Mouse (Mus musculus) E14TG2a.4 (cell line): ENCODE data around the gene Rgs10.
A peak's percentile ranks its signal among the peaks of the same experiment; 100 is the strongest.

ENCODE experiments used
- H3K27me3 ChIP-seq: 2 replicates; pipeline ENCODE4 v1.6.1; 2014; ENCODE audit warnings: low read length, control low read depth; ENCODE audit not compliant: insufficient read depth
- H3K36me3 ChIP-seq: 2 replicates; pipeline ENCODE4 v1.6.1; 2014; ENCODE audit warnings: low read length, control low read depth; ENCODE audit not compliant: insufficient read depth
- H3K4me1 ChIP-seq: replicated peaks from 2 replicates; pipeline ENCODE4 v1.6.1; 2014; ENCODE audit warnings: low read depth, low read length, control low read depth
- H3K4me3 ChIP-seq: replicated peaks from 2 replicates; pipeline ENCODE4 v1.5.1; 2014; ENCODE audit warnings: mild to moderate bottlenecking, low read length
- H3K9me3 ChIP-seq: 2 replicates; pipeline ENCODE4 v1.6.1; 2014; ENCODE audit warnings: low read length, control low read depth
- CTCF ChIP-seq: conservative IDR thresholded peaks from 2 replicates; pipeline ENCODE4 v1.5.1; 2014; ENCODE audit warnings: low read length
- NANOG ChIP-seq: IDR thresholded peaks from 2 replicates; pipeline ENCODE4 v1.6.1; 2014; ENCODE audit warnings: borderline replicate concordance, low read length, mixed read lengths
- POU5F1 ChIP-seq: IDR thresholded peaks from 2 replicates; pipeline ENCODE4 v1.6.1; 2014; ENCODE audit warnings: low read length, borderline replicate concordance

Gene Rgs10

DNA sequence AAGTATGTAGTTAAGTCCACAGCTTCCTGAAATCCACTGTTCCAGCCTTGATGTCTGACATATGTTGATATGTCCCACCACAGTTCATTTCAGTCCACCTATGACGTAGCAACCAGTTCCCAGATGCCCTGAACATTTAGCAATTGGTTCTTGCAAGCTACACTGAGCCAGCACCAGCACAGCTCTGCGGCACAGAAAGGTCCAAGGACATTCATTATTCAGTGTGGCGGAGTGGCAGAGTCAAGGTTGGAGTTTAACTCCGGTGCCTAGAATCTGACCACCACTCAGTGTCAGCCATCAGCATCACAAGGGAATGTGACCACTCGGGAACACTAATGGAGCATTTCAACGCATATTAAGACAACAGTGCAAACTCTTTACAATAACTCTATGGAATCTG, 1.9 kb downstream of the Rgs10 start:
- Histone ChIP-seq H3K4me3 (no peak overlapping the region), H3K4me1 (peaks cover 29% of the 10 kb centered on the region), H3K9me3 (no peaks in the 10 kb centered on the region), H3K36me3 (no peaks in the 10 kb centered on the region), H3K27me3 (peaks cover 81% of the 10 kb centered on the region)
- no peak for TF ChIP-seq CTCF
- no peak for TF ChIP-seq NANOG
- TF ChIP-seq POU5F1 = no peak

DNA sequence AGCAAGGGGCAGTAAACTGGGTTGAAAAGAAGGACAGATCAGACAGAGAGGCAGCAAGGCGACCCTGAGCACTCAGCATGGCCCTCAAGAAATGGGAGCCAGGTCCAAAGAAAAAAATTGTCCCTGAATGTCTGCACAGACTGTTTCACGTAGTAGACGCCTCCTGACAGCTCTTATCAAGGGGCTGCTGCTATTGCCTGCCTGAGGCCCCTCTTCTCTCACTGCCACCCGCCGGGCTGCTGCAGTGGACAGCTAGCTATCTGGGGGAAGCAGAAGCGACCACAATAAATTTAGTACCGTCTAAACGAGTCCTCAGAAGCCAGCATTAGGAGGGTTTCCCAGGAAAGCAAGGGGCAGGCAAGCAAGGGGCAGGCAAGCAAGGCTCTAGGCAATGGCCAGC, 4.1 kb downstream of the Rgs10 start:
- H3K9me3 ChIP-seq = no peaks in the 10 kb centered on the region
- H3K27me3 ChIP-seq = peaks cover 61% of the 10 kb centered on the region
- H3K4me1 ChIP-seq = peaks cover 29% of the 10 kb centered on the region
- H3K4me3 ChIP-seq = no peak overlapping the region
- H3K36me3 ChIP-seq = no peaks in the 10 kb centered on the region
- no peak for TF ChIP-seq POU5F1

DNA sequence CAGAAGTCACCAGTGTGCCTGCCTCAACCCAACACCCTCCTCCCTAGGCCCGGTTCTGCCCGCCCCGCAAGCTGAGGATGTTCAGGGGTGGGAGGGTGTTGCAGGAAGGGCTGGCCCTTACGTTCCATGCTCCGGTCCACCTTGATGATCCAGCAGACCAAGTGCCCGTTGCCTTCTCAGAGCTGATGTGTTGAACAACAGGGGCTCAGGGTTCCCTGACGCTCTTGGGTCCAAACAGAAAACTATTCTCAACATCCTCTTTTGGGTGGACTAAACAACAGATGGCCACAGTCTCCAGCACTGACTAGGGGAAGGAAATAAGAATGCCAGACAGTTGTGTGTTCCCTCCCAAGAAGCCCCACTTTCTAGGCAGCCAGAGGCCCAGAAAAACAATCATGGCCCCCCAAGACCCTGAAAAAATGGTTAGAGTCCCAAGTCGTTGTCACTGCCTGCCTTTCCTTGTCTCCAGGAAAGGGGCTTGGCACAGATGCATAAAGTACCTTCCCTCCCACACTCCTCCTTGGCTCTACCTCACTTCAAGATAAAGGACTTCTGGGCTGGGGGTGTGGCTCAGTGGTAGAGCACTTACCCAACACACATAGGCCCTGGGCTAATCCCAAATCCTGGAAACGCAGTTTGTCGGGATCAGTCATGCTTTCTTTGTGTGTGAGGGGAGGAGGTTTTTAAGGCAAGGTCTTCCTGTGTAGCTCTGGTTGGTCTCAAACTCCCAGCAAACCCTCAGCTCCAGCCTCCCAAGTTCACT, 6.3 kb downstream of the Rgs10 start:
- H3K4me1 ChIP-seq = peaks cover 16% of the 10 kb centered on the region
- TF ChIP-seq CTCF (no peak), NANOG (no peak), POU5F1 (no peak)
- H3K27me3 ChIP-seq = peaks cover 41% of the 10 kb centered on the region
- H3K4me3 ChIP-seq = peak overlapping the region; percentile 48
- H3K36me3 ChIP-seq = no peaks in the 10 kb centered on the region
- H3K9me3 ChIP-seq = no peaks in the 10 kb centered on the region

DNA sequence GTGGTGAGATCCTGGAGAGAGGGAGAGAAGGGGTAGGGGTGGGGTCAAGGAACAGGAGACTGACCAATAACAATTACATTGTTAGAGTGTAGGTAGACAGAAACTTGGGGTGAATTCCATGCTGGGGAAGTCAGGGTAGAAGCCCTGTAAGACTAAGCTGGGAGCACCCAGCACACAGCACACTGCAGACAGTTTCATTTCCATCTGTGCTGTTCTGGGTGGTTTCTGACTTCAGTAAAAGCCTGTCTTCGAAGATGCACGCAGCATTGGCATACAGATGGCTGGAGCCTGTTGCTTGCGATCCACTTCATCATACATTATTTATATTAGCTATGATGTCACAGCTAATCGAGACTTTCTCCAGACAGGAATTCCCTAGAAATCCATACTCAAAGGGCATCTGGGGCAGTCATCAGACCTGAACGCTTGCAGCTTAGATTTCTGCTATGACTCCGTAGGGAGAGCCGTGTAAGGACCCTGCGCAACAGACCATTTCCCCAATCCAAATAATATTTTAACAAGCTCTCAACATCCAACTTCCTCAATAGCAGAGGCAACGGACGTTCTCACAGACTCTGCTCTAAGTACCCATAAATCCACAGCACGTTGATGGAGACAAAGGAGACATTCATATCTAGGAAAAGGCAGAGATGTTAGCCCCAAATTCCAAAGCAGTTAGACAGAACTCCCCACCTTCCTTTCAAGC, 7.7 kb downstream of the Rgs10 start:
- peaks cover 27% of the 10 kb centered on the region for H3K27me3 ChIP-seq
- H3K4me3 ChIP-seq = no peak overlapping the region
- H3K9me3 ChIP-seq = no peaks in the 10 kb centered on the region
- no peaks in the 10 kb centered on the region for H3K36me3 ChIP-seq
- TF ChIP-seq POU5F1 (no peak), NANOG (no peak), CTCF (no peak)
- peaks cover 9% of the 10 kb centered on the region for H3K4me1 ChIP-seq

DNA sequence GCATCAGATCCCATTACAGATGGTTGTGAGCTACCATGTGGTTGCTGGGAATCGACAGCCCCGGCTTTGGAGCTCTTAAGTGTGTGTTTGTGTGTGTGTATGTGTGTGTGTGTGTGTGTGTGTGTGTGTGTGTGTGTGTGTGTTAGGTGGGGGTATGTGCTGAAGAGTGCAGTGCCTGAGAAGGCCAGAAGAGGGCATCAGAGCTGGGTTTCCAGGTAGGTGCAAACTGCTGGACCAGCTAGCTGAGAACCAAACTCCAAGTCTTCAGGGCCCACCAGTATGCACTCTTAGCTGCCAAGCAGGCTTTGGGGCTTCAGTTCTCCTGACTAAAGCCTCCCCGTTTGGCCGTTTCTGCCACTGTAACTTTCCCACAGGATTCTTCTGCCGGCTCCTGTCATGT, 10.3 kb downstream of the Rgs10 start:
- H3K36me3 ChIP-seq = no peaks in the 10 kb centered on the region
- TF ChIP-seq POU5F1 (no peak), NANOG (no peak), CTCF (peak; percentile 40)
- peaks cover under 1% of the 10 kb centered on the region for H3K27me3 ChIP-seq
- H3K4me3 ChIP-seq = no peak overlapping the region
- peaks cover 9% of the 10 kb centered on the region for H3K4me1 ChIP-seq
- H3K9me3 ChIP-seq = no peaks in the 10 kb centered on the region

DNA sequence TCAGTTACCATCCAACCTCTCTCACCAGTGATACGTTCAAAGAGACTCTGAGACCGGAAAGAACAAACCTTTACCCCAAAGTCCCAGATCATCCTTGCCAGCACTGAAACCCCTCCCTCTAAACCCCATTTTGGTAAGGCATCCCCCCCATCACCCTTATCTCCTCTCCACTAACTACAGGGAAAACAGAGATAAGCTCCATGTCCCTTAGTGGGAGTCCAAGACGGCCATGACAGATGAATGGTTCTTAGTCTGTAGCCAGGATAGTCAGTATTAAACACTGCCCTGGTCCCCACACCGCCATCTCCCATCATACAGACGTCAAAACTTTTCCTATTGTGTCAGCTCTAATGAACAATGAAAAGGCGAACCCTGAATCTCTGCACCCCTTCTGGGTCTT, 14.6 kb downstream of the Rgs10 start:
- Histone ChIP-seq H3K27me3 (peaks cover 2% of the 10 kb centered on the region; the same call in 1 of the 2 replicates), H3K9me3 (peaks cover 7% of the 10 kb centered on the region), H3K4me1 (no peaks in the 10 kb centered on the region; the same call in 1 of the 2 replicates), H3K4me3 (no peak overlapping the region), H3K36me3 (no peaks in the 10 kb centered on the region)
- TF ChIP-seq NANOG (no peak), CTCF (no peak), POU5F1 (no peak)

DNA sequence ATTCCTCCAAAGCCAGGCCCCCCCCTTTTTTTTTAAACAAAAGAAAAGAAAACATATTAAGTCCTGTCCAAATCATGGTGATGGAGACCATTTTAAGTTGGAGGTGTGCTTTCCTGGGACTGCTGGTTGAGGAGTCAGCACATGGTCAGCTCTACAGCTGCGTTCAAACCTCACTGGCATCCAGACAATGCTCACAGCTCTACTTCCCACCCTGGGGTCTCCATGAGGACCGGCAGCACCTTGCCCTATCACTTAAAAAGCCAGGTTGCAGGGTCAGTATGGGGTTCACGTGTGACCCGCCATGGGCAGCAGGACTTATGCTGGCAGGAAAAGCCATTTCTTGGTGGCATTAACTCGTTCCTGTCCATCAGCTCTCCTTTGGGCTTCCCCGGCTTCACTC, 15.0 kb downstream of the Rgs10 start:
- peaks cover 2% of the 10 kb centered on the region; the same call in 1 of the 2 replicates for H3K27me3 ChIP-seq
- no peak overlapping the region for H3K4me3 ChIP-seq
- H3K36me3 ChIP-seq = no peaks in the 10 kb centered on the region
- peaks cover 7% of the 10 kb centered on the region for H3K9me3 ChIP-seq
- no peaks in the 10 kb centered on the region; the same call in 1 of the 2 replicates for H3K4me1 ChIP-seq
- TF ChIP-seq CTCF (no peak), POU5F1 (no peak), NANOG (no peak)

DNA sequence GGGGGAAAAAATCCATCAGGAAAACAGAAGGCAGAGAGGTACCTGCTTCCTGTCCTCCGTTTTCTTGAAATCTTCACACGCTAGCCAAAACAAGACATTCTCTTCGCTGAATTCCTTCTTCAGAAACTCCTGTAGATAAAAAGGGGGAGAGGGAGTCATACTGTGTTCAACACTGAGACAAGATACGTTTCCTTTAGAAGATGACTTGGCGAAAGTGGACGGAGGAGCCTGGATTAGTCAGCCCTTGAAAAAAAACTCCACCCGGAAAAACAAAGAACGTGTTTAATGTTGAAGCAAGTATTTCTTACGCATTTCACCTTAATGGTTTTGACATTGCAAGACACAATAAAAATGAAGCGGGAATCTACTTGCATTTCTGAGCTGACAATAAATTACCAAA, 15.4 kb downstream of the Rgs10 start:
- Histone ChIP-seq H3K36me3 (no peaks in the 10 kb centered on the region), H3K4me1 (no peaks in the 10 kb centered on the region; the same call in 1 of the 2 replicates), H3K9me3 (peaks cover 7% of the 10 kb centered on the region), H3K4me3 (no peak overlapping the region), H3K27me3 (peaks cover 2% of the 10 kb centered on the region; the same call in 1 of the 2 replicates)
- TF ChIP-seq NANOG = no peak

DNA sequence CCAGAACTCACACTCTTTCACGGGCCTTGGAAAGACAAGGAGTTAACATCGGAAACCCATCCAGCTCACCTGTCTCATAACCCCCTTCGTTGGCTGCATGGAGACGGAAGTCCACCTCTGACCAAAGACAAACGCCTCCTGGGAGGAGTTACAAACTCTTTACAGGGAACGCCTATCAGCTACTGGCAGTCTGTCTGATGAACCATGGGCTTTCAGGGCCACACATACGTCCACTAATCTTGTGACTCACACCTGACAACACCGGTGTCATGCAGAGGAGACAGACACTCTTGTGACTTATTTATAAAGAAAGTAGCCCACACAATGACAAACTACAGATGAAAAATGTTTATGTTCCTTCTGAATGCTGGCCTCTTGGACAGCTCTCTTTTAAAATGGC, 16.0 kb downstream of the Rgs10 start:
- Histone ChIP-seq H3K9me3 (peaks cover 7% of the 10 kb centered on the region), H3K4me1 (no peaks in the 10 kb centered on the region; the same call in 1 of the 2 replicates), H3K36me3 (no peaks in the 10 kb centered on the region), H3K27me3 (peaks cover 2% of the 10 kb centered on the region; the same call in 1 of the 2 replicates), H3K4me3 (no peak overlapping the region)
- no peak for TF ChIP-seq POU5F1
- no peak for TF ChIP-seq CTCF
- no peak for TF ChIP-seq NANOG
